Comparison of ENCODE assay signal across 7 mouse cellular contexts in the genomic region with DNA sequence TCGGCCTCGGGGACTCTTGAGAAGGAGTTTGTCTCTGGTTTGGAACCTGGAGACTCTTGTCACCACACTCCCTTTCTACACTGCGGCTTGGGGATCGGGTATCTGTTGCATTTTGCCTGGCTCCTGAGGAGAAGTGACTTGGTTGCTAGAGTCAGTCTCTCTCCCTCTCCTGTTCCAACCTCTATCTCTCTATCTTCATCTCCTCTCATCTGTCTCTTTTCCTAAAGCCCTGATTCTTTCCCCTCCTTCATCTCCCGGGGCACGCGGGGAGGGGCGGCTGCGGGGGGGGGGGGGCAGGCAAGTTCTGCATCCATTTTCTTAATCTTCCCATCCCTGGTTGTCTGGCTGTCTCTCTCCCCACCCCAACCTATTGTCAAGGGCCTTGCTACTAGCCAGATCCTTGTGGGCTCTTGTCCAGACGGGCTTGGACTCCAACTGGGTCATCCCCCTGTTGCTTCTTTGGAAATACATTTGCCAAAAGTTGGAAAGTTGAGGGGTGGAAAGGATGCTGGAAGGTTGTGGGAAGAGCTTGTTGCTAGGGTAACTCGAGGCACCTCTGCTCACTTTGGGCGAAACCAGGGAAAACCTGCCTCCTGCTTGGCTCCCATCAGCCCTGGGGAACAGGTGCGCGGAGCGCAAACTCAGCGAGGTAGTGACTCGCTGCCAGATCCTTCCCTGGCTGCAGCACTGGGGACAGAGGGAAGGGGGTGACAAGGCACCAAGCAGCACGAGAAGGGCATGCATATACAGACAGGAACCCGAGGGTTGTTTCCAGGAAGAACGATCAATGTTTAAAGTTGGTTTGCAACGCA. TPM values are rescaled to one million over a fixed set of nuclear protein-coding genes. Genes with fewer than 3 reads are reported as not detected.
DNase-seq lines count a peak whose midpoint lies in the region; ATAC-seq and TF ChIP-seq lines count a peak whose summit lies in the region.

No protein-coding gene starts in this region.

- peaks cover 10% of the 10 kb centered on the region for H3K4me1 ChIP-seq in lung, embryonic 15.5 days
- peaks cover 3% of the 10 kb centered on the region; the same call in 1 of the 2 replicates for H3K4me1 ChIP-seq in cortical plate, adult 2 months (ENCODE audit: control insufficient read depth, insufficient read depth, low read length)
- H3K4me1 ChIP-seq in intestine, embryonic 15.5 days (replicated peaks): peaks cover 12% of the 10 kb centered on the region
- peaks cover 14% of the 10 kb centered on the region for H3K4me1 ChIP-seq in neural tube, embryonic 12.5 days

- peak; percentile 35; the same call in 1 of the 2 replicates for ATAC-seq in lung, embryonic 15.5 days (ENCODE audit: borderline replicate concordance, extremely low read depth, low FRiP score, low TSS enrichment)
- ATAC-seq in intestine, embryonic 15.5 days: 0 out of 2 replicates have a peak, but pooled peaks have one; percentile 17
- ATAC-seq in neural tube, embryonic 12.5 days (ENCODE audit: low FRiP score, low read depth): no peak

- TF ChIP-seq CTCF in cortical plate, adult 2 months (IDR thresholded peaks at IDR 0.05; ENCODE audit: extremely low read depth, insufficient read depth, low read length): no peak

- no peaks in the 10 kb centered on the region for H3K36me3 ChIP-seq in lung, embryonic 15.5 days
- H3K36me3 ChIP-seq in intestine, embryonic 15.5 days: no peaks in the 10 kb centered on the region
- no peaks in the 10 kb centered on the region for H3K36me3 ChIP-seq in neural tube, embryonic 12.5 days

- H3K27ac ChIP-seq in lung, embryonic 15.5 days: no peak overlapping the region
- no peak overlapping the region for H3K27ac ChIP-seq in cortical plate, adult 2 months (ENCODE audit: insufficient read depth, low read length)
- no peak overlapping the region for H3K27ac ChIP-seq in intestine, embryonic 15.5 days
- no peak overlapping the region for H3K27ac ChIP-seq in neural tube, embryonic 12.5 days

- peak overlapping the region; percentile 97 for H3K4me2 ChIP-seq in lung, embryonic 15.5 days
- H3K4me2 ChIP-seq in intestine, embryonic 15.5 days (replicated peaks): peak overlapping the region; percentile 98
- H3K4me2 ChIP-seq in neural tube, embryonic 12.5 days (replicated peaks): peak overlapping the region; percentile 87

- H3K27me3 ChIP-seq in lung, embryonic 15.5 days: peaks cover 45% of the 10 kb centered on the region
- H3K27me3 ChIP-seq in intestine, embryonic 15.5 days (replicated peaks): peaks cover 25% of the 10 kb centered on the region
- H3K27me3 ChIP-seq in neural tube, embryonic 12.5 days (replicated peaks): peaks cover 28% of the 10 kb centered on the region

- peak overlapping the region; percentile 42 for H3K9ac ChIP-seq in lung, embryonic 15.5 days
- H3K9ac ChIP-seq in intestine, embryonic 15.5 days: peak overlapping the region; percentile 54
- H3K9ac ChIP-seq in neural tube, embryonic 12.5 days: peak overlapping the region; percentile 64

- WGBS in lung, embryonic 15.5 days: 6% methylated on average over 21 of the region's 21 CpGs
- WGBS in intestine, embryonic 15.5 days: 10% methylated on average over 20 of the region's 21 CpGs
- 3% methylated on average over 21 of the region's 21 CpGs for WGBS in neural tube, embryonic 12.5 days

- H3K9me3 ChIP-seq in lung, embryonic 15.5 days: no peaks in the 10 kb centered on the region
- H3K9me3 ChIP-seq in intestine, embryonic 15.5 days: no peaks in the 10 kb centered on the region
- no peaks in the 10 kb centered on the region for H3K9me3 ChIP-seq in neural tube, embryonic 12.5 days

- TF ChIP-seq POLR2A in cortical plate, adult 2 months (IDR thresholded peaks at IDR 0.05; ENCODE audit: extremely low read depth, insufficient read depth, low read length): no peak

- no peak for DNase-seq in lung, postnatal 36 days
- DNase-seq in adrenal gland, adult (ENCODE audit: inconsistent age in 2 of 2, low spot score in 1 of 2): no peak
- DNase-seq in urinary bladder, postnatal 14 days (ENCODE audit: low spot score): no peak

- H3K4me3 ChIP-seq in lung, embryonic 15.5 days: peak overlapping the region; percentile 48
- H3K4me3 ChIP-seq in cortical plate, adult 2 months (ENCODE audit: insufficient read depth, low read length): peak overlapping the region; percentile 93
- peak overlapping the region; percentile 53 for H3K4me3 ChIP-seq in intestine, embryonic 15.5 days (replicated peaks)
- H3K4me3 ChIP-seq in neural tube, embryonic 12.5 days: peak overlapping the region; percentile 55

RNA-seq across cellular contexts. Expression of a gene that starts 0.9 kb away (rescaled TPM):
- polyA plus RNA-seq in lung, embryonic 15.5 days (2015; fragmentation: Nextera tagmentation; extraction: Ambion mirVana): 0.25 and 0.33 TPM in 2 replicates
- polyA plus RNA-seq in cortical plate, adult 2 months (2012; rRNA removed): 4.8 and 6.9 TPM in 2 replicates
- 0.68 and 0.97 TPM in 2 replicates for polyA plus RNA-seq in intestine, embryonic 15.5 days (2015; fragmentation: Nextera tagmentation; extraction: Ambion mirVana)
- polyA plus RNA-seq in neural tube, embryonic 12.5 days (2016; fragmentation: Nextera tagmentation; extraction: Ambion mirVana): 3.2 and 3.8 TPM in 2 replicates

RNA-seq across cellular contexts. Expression of a gene that starts 29.7 kb away (rescaled TPM):
- 53.2 and 60.5 TPM in 2 replicates for polyA plus RNA-seq in lung, embryonic 15.5 days (2015; fragmentation: Nextera tagmentation; extraction: Ambion mirVana)
- 54.4 and 62.2 TPM in 2 replicates for polyA plus RNA-seq in cortical plate, adult 2 months (2012; rRNA removed)
- polyA plus RNA-seq in intestine, embryonic 15.5 days (2015; fragmentation: Nextera tagmentation; extraction: Ambion mirVana): 112 and 118 TPM in 2 replicates
- polyA plus RNA-seq in neural tube, embryonic 12.5 days (2016; fragmentation: Nextera tagmentation; extraction: Ambion mirVana): 50.7 and 56.7 TPM in 2 replicates
